Mouse (Mus musculus): ENCODE data around the gene Fgfrl1. TPM values are rescaled to one million over a fixed set of nuclear protein-coding genes. Genes with fewer than 3 reads are reported as not detected.
A peak's percentile ranks its signal among the peaks of the same experiment; 100 is the strongest.

Fgfrl1 gene
- polyA plus RNA-seq, 1 experiment from 2014 or later = 32.0 TPM

GRCm38 (mm10) chr5:108707758-108708157 lies 15.6 kb downstream of the Fgfrl1 start:
- H3K27me3 ChIP-seq = no peaks in the 10 kb centered on the region
- no peak overlapping the region for H3K9ac ChIP-seq
- H3K27ac ChIP-seq = no peak overlapping the region
- no peaks in the 10 kb centered on the region for H3K9me3 ChIP-seq
- H3K4me1 ChIP-seq = peaks cover 14% of the 10 kb centered on the region
- WGBS = 74% methylated on average over 2 of the region's 2 CpGs
- H3K4me3 ChIP-seq = no peak overlapping the region
- ATAC-seq (ENCODE audit: insufficient number of reproducible peaks, low FRiP score, low TSS enrichment, low read depth) = no peak
- H3K36me3 ChIP-seq = peaks cover 41% of the 10 kb centered on the region
- H3K4me2 ChIP-seq = no peak overlapping the region

- H3K27ac ChIP-seq = no peak overlapping the region
- H3K36me3 ChIP-seq = peaks cover 41% of the 10 kb centered on the region
- no peaks in the 10 kb centered on the region for H3K27me3 ChIP-seq
- no peak overlapping the region for H3K4me3 ChIP-seq
- no peak overlapping the region for H3K4me2 ChIP-seq
- H3K9ac ChIP-seq = no peak overlapping the region
- no peaks in the 10 kb centered on the region for H3K9me3 ChIP-seq
- 96% methylated on average over 1 of the region's 1 CpGs for WGBS
- ATAC-seq (ENCODE audit: insufficient number of reproducible peaks, low FRiP score, low TSS enrichment, low read depth) = no peak
- H3K4me1 ChIP-seq = peaks cover 13% of the 10 kb centered on the region
Observed at GRCm38 (mm10) chr5:108708419-108708818, 16.2 kb downstream of the Fgfrl1 start.

- Histone ChIP-seq H3K4me2 (no peak overlapping the region), H3K27me3 (no peaks in the 10 kb centered on the region), H3K36me3 (peaks cover 41% of the 10 kb centered on the region), H3K4me3 (no peak overlapping the region), H3K27ac (no peak overlapping the region), H3K9ac (no peak overlapping the region), H3K9me3 (no peaks in the 10 kb centered on the region), H3K4me1 (peaks cover 13% of the 10 kb centered on the region)
- ATAC-seq (ENCODE audit: insufficient number of reproducible peaks, low FRiP score, low TSS enrichment, low read depth) = 0 out of 2 replicates have a peak, but pooled peaks have one; percentile 8
- whole genome bisulfite sequencing = 45% methylated on average over 6 of the region's 6 CpGs
Observed at GRCm38 (mm10) chr5:108708981-108709731, 17.0 kb downstream of the Fgfrl1 start.

GRCm38 (mm10) chr5:108711968-108712367 lies 19.8 kb downstream of the Fgfrl1 start:
- Histone ChIP-seq H3K4me3 (no peak overlapping the region), H3K4me2 (no peak overlapping the region), H3K4me1 (peaks cover 15% of the 10 kb centered on the region), H3K9me3 (no peaks in the 10 kb centered on the region), H3K27me3 (no peaks in the 10 kb centered on the region), H3K36me3 (peaks cover 14% of the 10 kb centered on the region), H3K9ac (no peak overlapping the region), H3K27ac (peak overlapping the region; percentile 83; the same call in 1 of the 2 replicates)
- ATAC-seq (ENCODE audit: insufficient number of reproducible peaks, low FRiP score, low TSS enrichment, low read depth) = no peak
- WGBS = 76% methylated on average over 6 of the region's 6 CpGs

GRCm38 (mm10) chr5:108713096-108713495 lies 20.9 kb downstream of the Fgfrl1 start:
- H3K9ac ChIP-seq = no peak overlapping the region
- WGBS = 82% methylated on average over 2 of the region's 2 CpGs
- H3K9me3 ChIP-seq = no peaks in the 10 kb centered on the region
- no peak overlapping the region for H3K4me3 ChIP-seq
- no peak overlapping the region for H3K4me2 ChIP-seq
- H3K36me3 ChIP-seq = peaks cover 4% of the 10 kb centered on the region; the same call in 1 of the 2 replicates
- H3K27me3 ChIP-seq = no peaks in the 10 kb centered on the region
- peak overlapping the region; percentile 83 for H3K27ac ChIP-seq
- no peak for ATAC-seq (ENCODE audit: insufficient number of reproducible peaks, low FRiP score, low TSS enrichment, low read depth)
- H3K4me1 ChIP-seq = peaks cover 22% of the 10 kb centered on the region

- no peak overlapping the region for H3K4me2 ChIP-seq
- H3K27ac ChIP-seq = peak overlapping the region; percentile 83
Observed at GRCm38 (mm10) chr5:108713691-108714090, 21.5 kb downstream of the Fgfrl1 start.

GRCm38 (mm10) chr5:108714149-108714548 lies 22.0 kb downstream of the Fgfrl1 start:
- WGBS = 41% methylated on average over 6 of the region's 6 CpGs
- Histone ChIP-seq H3K4me3 (no peak overlapping the region), H3K4me1 (peaks cover 32% of the 10 kb centered on the region), H3K9me3 (no peaks in the 10 kb centered on the region), H3K4me2 (no peak overlapping the region), H3K36me3 (no peaks in the 10 kb centered on the region), H3K27me3 (no peaks in the 10 kb centered on the region), H3K9ac (no peak overlapping the region), H3K27ac (peak overlapping the region; percentile 83)
- ATAC-seq (ENCODE audit: insufficient number of reproducible peaks, low FRiP score, low TSS enrichment, low read depth) = peak; percentile 63; the same call in 1 of the 2 replicates

More at GRCm38 (mm10) chr5:108713691-108714090, 21.5 kb downstream of the Fgfrl1 start:
- Histone ChIP-seq H3K4me3 (no peak overlapping the region), H3K9ac (no peak overlapping the region), H3K9me3 (no peaks in the 10 kb centered on the region), H3K36me3 (no peaks in the 10 kb centered on the region), H3K4me1 (peaks cover 28% of the 10 kb centered on the region), H3K27me3 (no peaks in the 10 kb centered on the region)
- ATAC-seq (ENCODE audit: insufficient number of reproducible peaks, low FRiP score, low TSS enrichment, low read depth) = no peak

GRCm38 (mm10) chr5:108715974-108716373 lies 23.8 kb downstream of the Fgfrl1 start:
- no peak overlapping the region for H3K4me2 ChIP-seq
- no peaks in the 10 kb centered on the region for H3K36me3 ChIP-seq
- ATAC-seq (ENCODE audit: insufficient number of reproducible peaks, low FRiP score, low TSS enrichment, low read depth) = no peak
- 55% methylated on average over 1 of the region's 1 CpGs for WGBS
- H3K9me3 ChIP-seq = no peaks in the 10 kb centered on the region
- H3K27me3 ChIP-seq = no peaks in the 10 kb centered on the region
- no peak overlapping the region for H3K27ac ChIP-seq
- H3K4me1 ChIP-seq = peaks cover 35% of the 10 kb centered on the region
- no peak overlapping the region for H3K9ac ChIP-seq
- H3K4me3 ChIP-seq = no peak overlapping the region

- no peak overlapping the region for H3K9ac ChIP-seq
- no peaks in the 10 kb centered on the region for H3K9me3 ChIP-seq
- peaks cover 35% of the 10 kb centered on the region for H3K4me1 ChIP-seq
- no peaks in the 10 kb centered on the region for H3K27me3 ChIP-seq
- H3K4me3 ChIP-seq = no peak overlapping the region
- 38% methylated on average over 4 of the region's 4 CpGs for WGBS
- ATAC-seq (ENCODE audit: insufficient number of reproducible peaks, low FRiP score, low TSS enrichment, low read depth) = no peak
- H3K27ac ChIP-seq = peak overlapping the region; percentile 19; the same call in 1 of the 2 replicates
- H3K36me3 ChIP-seq = no peaks in the 10 kb centered on the region
- no peak overlapping the region for H3K4me2 ChIP-seq
Observed at GRCm38 (mm10) chr5:108718051-108718450, 25.9 kb downstream of the Fgfrl1 start.

GRCm38 (mm10) chr5:108719761-108720160 lies 27.6 kb downstream of the Fgfrl1 start:
- Histone ChIP-seq H3K36me3 (no peaks in the 10 kb centered on the region), H3K27ac (no peak overlapping the region), H3K4me1 (peaks cover 22% of the 10 kb centered on the region), H3K27me3 (no peaks in the 10 kb centered on the region), H3K9me3 (no peaks in the 10 kb centered on the region), H3K4me3 (no peak overlapping the region), H3K9ac (no peak overlapping the region), H3K4me2 (no peak overlapping the region)
- no peak for ATAC-seq (ENCODE audit: insufficient number of reproducible peaks, low FRiP score, low TSS enrichment, low read depth)
- WGBS = 70% methylated on average over 7 of the region's 7 CpGs

- Histone ChIP-seq H3K27me3 (no peaks in the 10 kb centered on the region), H3K27ac (no peak overlapping the region), H3K4me2 (no peak overlapping the region), H3K4me3 (no peak overlapping the region), H3K9ac (no peak overlapping the region), H3K36me3 (no peaks in the 10 kb centered on the region), H3K9me3 (no peaks in the 10 kb centered on the region), H3K4me1 (0 out of 2 replicates have a peak, but pooled peaks cover 6% of the 10 kb centered on the region)
- 58% methylated on average over 2 of the region's 2 CpGs for WGBS
- no peak for ATAC-seq (ENCODE audit: insufficient number of reproducible peaks, low FRiP score, low TSS enrichment, low read depth)
Observed at GRCm38 (mm10) chr5:108724006-108724405, 31.8 kb downstream of the Fgfrl1 start.

- H3K4me2 ChIP-seq = no peak overlapping the region
- no peak overlapping the region for H3K4me3 ChIP-seq
- no peak for ATAC-seq (ENCODE audit: insufficient number of reproducible peaks, low FRiP score, low TSS enrichment, low read depth)
- WGBS = 17% methylated on average over 5 of the region's 5 CpGs
- no peaks in the 10 kb centered on the region for H3K9me3 ChIP-seq
- no peak overlapping the region for H3K27ac ChIP-seq
- 0 out of 2 replicates have a peak, but pooled peaks cover 2% of the 10 kb centered on the region for H3K4me1 ChIP-seq
- H3K36me3 ChIP-seq = no peaks in the 10 kb centered on the region
- H3K9ac ChIP-seq = no peak overlapping the region
- H3K27me3 ChIP-seq = no peaks in the 10 kb centered on the region
Observed at GRCm38 (mm10) chr5:108726557-108727248, 34.5 kb downstream of the Fgfrl1 start.

Data from limb, embryonic 15.5 days (tissue).